Mouse (Mus musculus) heart, embryonic 14.5 days (tissue): Measurements from ENCODE around the gene Hoxc5. TPM values are rescaled to one million over a fixed set of nuclear protein-coding genes. Genes with fewer than 3 reads are reported as not detected.

Source experiments
- ATAC-seq: fragments of 200-750 bp; cut with Nextera tagmentation; 2 replicates; pipeline ENCODE4 v1.8.0; 2017; ENCODE audit warnings: low read depth, moderate TSS enrichment; ENCODE audit not compliant: insufficient number of reproducible peaks, insufficient read depth, low FRiP score
- H3K27ac ChIP-seq, 2 experiments: fragments of 200-500 bp in 1 of 2; fragments of 300-500 bp in 1 of 2; sonication (generic) in 1 of 2; replicated peaks in 1 of 2; 2 replicates each; pipeline ENCODE4 v1.5.1; 2012 to 2014; ENCODE audit warnings: low read depth in 2 of 2, low read length in 2 of 2, control low read depth in 1 of 2, mild to moderate bottlenecking in 1 of 2, mixed read lengths in 1 of 2; ENCODE audit not compliant: control insufficient read depth in 1 of 2, insufficient read depth in 1 of 2
- H3K27me3 ChIP-seq: fragments of 300-500 bp; sonication (generic); 2 replicates; pipeline ENCODE4 v1.6.1; 2014; ENCODE audit warnings: mild to moderate bottlenecking, low read length, control low read depth; ENCODE audit not compliant: control insufficient read depth, insufficient read depth
- H3K36me3 ChIP-seq: fragments of 300-500 bp; sonication (generic); 2 replicates; pipeline ENCODE4 v1.6.1; 2014; ENCODE audit warnings: mild to moderate bottlenecking, control low read depth, low read length, mixed read lengths; ENCODE audit not compliant: control insufficient read depth, insufficient read depth
- H3K4me1 ChIP-seq, 2 experiments: fragments of 200-500 bp in 1 of 2; fragments of 300-500 bp in 1 of 2; sonication (generic) in 1 of 2; 2 replicates each; pipeline ENCODE4 v1.6.1; 2012 to 2014; ENCODE audit warnings: low read length in 2 of 2, control low read depth in 1 of 2, mixed read lengths in 1 of 2; ENCODE audit not compliant: control insufficient read depth in 2 of 2, insufficient read depth in 2 of 2
- H3K4me2 ChIP-seq: fragments of 300-500 bp; sonication (generic); 2 replicates; pipeline ENCODE4 v1.6.1; 2014; ENCODE audit warnings: mild to moderate bottlenecking, low read length
- H3K4me3 ChIP-seq, 2 experiments: fragments of 200-500 bp in 1 of 2; fragments of 300-500 bp in 1 of 2; sonication (generic) in 1 of 2; 2 replicates each; pipeline ENCODE4 v1.5.1; 2012 to 2014; ENCODE audit warnings: low read length in 2 of 2, mild to moderate bottlenecking in 2 of 2, control low read depth in 1 of 2, low read depth in 1 of 2, moderate library complexity in 1 of 2; ENCODE audit not compliant: control insufficient read depth in 1 of 2, insufficient read depth in 1 of 2
- H3K9ac ChIP-seq: fragments of 300-500 bp; sonication (generic); 2 replicates; pipeline ENCODE4 v1.6.1; 2014; ENCODE audit warnings: mild to moderate bottlenecking, low read length
- H3K9me3 ChIP-seq: fragments of 300-500 bp; sonication (generic); 2 replicates; pipeline ENCODE4 v1.6.1; 2016; ENCODE audit warnings: low read length, control low read depth; ENCODE audit not compliant: control insufficient read depth
- WGBS: fragments of 180-500 bp; shearing (Covaris S2); extraction: QIAGEN DNeasy Blood & Tissue Kit; methylation state at CpG from one replicate; pipeline ENCODE4 v1.1.7; 2014; 5-methylcytosine and 5-hydroxymethylcytosine counted together
- polyA plus RNA-seq: library from polyadenylated mRNA; unstranded; fragments of >200 nt; fragmentation: Nextera tagmentation; extraction: Ambion mirVana; gene quantifications from 2 replicates; pipeline ENCODE4 v1.2.1, GENCODE M21; 2014

Gene Hoxc5
- polyA plus RNA-seq, 1 experiment from 2014 or later: 0.07 TPM

- Histone ChIP-seq H3K9ac (no peak overlapping the region), H3K36me3 (no peaks in the 10 kb centered on the region), H3K4me2 (no peak overlapping the region), H3K4me1 (no peaks in the 10 kb centered on the region), H3K9me3 (no peaks in the 10 kb centered on the region), H3K27me3 (peaks cover 100% of the 10 kb centered on the region), H3K4me3 (no peak overlapping the region), H3K27ac (no peak overlapping the region)
- WGBS: 14% methylated on average over 5 of the region's 5 CpGs
- ATAC-seq: no peak
These were observed 74.4 kb downstream of the Hoxc5 start for GRCm38 (mm10) chr15:103041613-103042012.

- Histone ChIP-seq H3K27me3 (peaks cover 99% of the 10 kb centered on the region), H3K4me1 (no peaks in the 10 kb centered on the region), H3K9me3 (no peaks in the 10 kb centered on the region), H3K9ac (no peak overlapping the region), H3K4me3 (no peak overlapping the region), H3K4me2 (no peak overlapping the region), H3K27ac (no peak overlapping the region), H3K36me3 (no peaks in the 10 kb centered on the region)
- ATAC-seq: no peak
- WGBS: 7% methylated on average over 1 of the region's 1 CpGs
These were observed 75.0 kb downstream of the Hoxc5 start for GRCm38 (mm10) chr15:103042209-103042608.

- Histone ChIP-seq H3K4me3 (no peak overlapping the region), H3K27me3 (peaks cover 93% of the 10 kb centered on the region), H3K36me3 (no peaks in the 10 kb centered on the region), H3K27ac (no peak overlapping the region), H3K4me2 (no peak overlapping the region), H3K4me1 (no peaks in the 10 kb centered on the region), H3K9ac (no peak overlapping the region), H3K9me3 (no peaks in the 10 kb centered on the region)
- no peak for ATAC-seq
- WGBS: 77% methylated on average over 2 of the region's 2 CpGs
These were observed 84.4 kb downstream of the Hoxc5 start for GRCm38 (mm10) chr15:103051670-103052069.

DNA sequence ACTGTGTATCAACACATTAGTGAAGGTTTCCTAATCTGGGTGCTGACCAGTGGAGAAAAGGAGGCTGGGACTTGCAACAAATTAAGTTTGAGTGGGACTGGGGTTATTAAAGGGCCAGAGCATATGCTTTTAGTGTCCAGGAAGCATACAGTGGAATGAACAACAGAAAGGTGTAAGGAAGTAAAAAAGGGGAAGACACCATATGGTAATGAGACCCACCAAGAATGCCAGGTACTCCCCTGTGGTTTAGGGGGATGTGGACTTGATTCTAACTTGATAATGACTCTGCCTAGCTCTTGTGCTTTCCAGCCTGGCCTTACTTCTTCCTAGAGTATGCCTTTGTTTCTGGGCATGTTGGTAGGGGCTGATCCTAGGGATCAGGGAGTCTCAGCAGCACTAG, 86.0 kb downstream of the Hoxc5 start:
- Histone ChIP-seq H3K4me1 (no peaks in the 10 kb centered on the region), H3K4me2 (no peak overlapping the region), H3K27ac (no peak overlapping the region), H3K36me3 (no peaks in the 10 kb centered on the region), H3K27me3 (peaks cover 93% of the 10 kb centered on the region), H3K4me3 (no peak overlapping the region), H3K9me3 (no peaks in the 10 kb centered on the region), H3K9ac (no peak overlapping the region)
- no peak for ATAC-seq

GRCm38 (mm10) chr15:103056396-103056795, 89.2 kb downstream of the Hoxc5 start:
- H3K4me2 ChIP-seq: no peak overlapping the region
- H3K9ac ChIP-seq: no peak overlapping the region
- no peaks in the 10 kb centered on the region for H3K36me3 ChIP-seq
- peaks cover 92% of the 10 kb centered on the region for H3K27me3 ChIP-seq
- H3K27ac ChIP-seq: no peak overlapping the region
- H3K9me3 ChIP-seq: no peaks in the 10 kb centered on the region
- no peak for ATAC-seq
- H3K4me1 ChIP-seq: no peaks in the 10 kb centered on the region; a peak in 1 of 4 replicates
- no peak overlapping the region for H3K4me3 ChIP-seq
- 28% methylated on average over 2 of the region's 2 CpGs for WGBS

DNA sequence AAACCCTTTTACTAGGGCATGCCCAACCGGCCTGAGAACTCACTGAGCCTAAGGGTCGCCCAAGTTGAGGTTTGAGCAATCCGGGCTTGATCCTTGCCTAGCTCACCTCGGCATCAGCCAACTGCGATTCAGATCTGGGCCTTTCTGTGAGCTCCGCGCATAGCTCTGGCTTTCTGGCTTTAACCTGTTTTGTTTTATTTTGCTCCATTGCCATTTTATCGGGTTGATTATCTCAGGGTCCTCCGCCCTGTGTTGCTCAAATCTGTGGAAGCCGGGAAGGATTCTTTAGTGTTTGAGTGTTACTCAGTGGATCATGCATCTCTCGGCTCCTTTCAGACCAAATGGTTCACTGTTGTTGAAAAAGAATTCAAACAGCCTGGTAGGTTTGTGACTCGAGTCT, 91.5 kb downstream of the Hoxc5 start:
- no peak overlapping the region for H3K27ac ChIP-seq
- no peak overlapping the region for H3K9ac ChIP-seq
- no peaks in the 10 kb centered on the region for H3K9me3 ChIP-seq
- no peak overlapping the region for H3K4me2 ChIP-seq
- ATAC-seq: no peak
- H3K4me3 ChIP-seq: no peak overlapping the region
- no peaks in the 10 kb centered on the region for H3K36me3 ChIP-seq
- H3K27me3 ChIP-seq: peaks cover 97% of the 10 kb centered on the region
- no peaks in the 10 kb centered on the region; a peak in 1 of 4 replicates for H3K4me1 ChIP-seq
- 4% methylated on average over 12 of the region's 12 CpGs for WGBS

GRCm38 (mm10) chr15:103059393-103059992, 92.2 kb downstream of the Hoxc5 start:
- no peaks in the 10 kb centered on the region for H3K9me3 ChIP-seq
- no peak overlapping the region for H3K9ac ChIP-seq
- H3K27ac ChIP-seq: no peak overlapping the region
- WGBS: 3% methylated on average over 21 of the region's 21 CpGs
- no peak overlapping the region for H3K4me2 ChIP-seq
- no peaks in the 10 kb centered on the region for H3K36me3 ChIP-seq
- ATAC-seq: no peak
- peaks cover 97% of the 10 kb centered on the region for H3K27me3 ChIP-seq
- H3K4me3 ChIP-seq: no peak overlapping the region
- no peaks in the 10 kb centered on the region; a peak in 1 of 4 replicates for H3K4me1 ChIP-seq

- H3K4me2 ChIP-seq: no peak overlapping the region
- H3K4me1 ChIP-seq: no peaks in the 10 kb centered on the region; a peak in 1 of 4 replicates
- no peak for ATAC-seq
- peaks cover 95% of the 10 kb centered on the region for H3K27me3 ChIP-seq
- H3K4me3 ChIP-seq: no peak overlapping the region
- H3K9ac ChIP-seq: no peak overlapping the region
- H3K36me3 ChIP-seq: no peaks in the 10 kb centered on the region
- H3K9me3 ChIP-seq: no peaks in the 10 kb centered on the region
- WGBS: 9% methylated on average over 11 of the region's 11 CpGs
- no peak overlapping the region for H3K27ac ChIP-seq
These were observed 92.7 kb downstream of the Hoxc5 start for GRCm38 (mm10) chr15:103060021-103060340.
